Mouse (Mus musculus) liver, postnatal 0 days (tissue): ENCODE measurements around the gene Zfp786.

Experiments
- CTCF ChIP-seq: sonication (generic); IDR thresholded peaks from 2 replicates; pipeline ENCODE4 v1.5.1; 2016; ENCODE audit warnings: antibody characterized with exemption, low read depth
- EP300 ChIP-seq: IDR thresholded peaks from 2 replicates; pipeline ENCODE4 v1.6.1; 2016; ENCODE audit warnings: antibody characterized with exemption, low read depth, mild to moderate bottlenecking

GRCm38 (mm10) chr6:47794106-47794830 lies 36.4 kb downstream of the Zfp786 start:
- TF ChIP-seq CTCF = peak; percentile 58
- TF ChIP-seq EP300 = no peak
